Mouse (Mus musculus): Measurements from ENCODE around the gene Gm16503.
"Not testable (repeated sequence)": the region's sequence is repeated elsewhere in the genome, so short reads cannot be mapped to it uniquely, and the experiment has no call there.

Gene Gm16503

DNA sequence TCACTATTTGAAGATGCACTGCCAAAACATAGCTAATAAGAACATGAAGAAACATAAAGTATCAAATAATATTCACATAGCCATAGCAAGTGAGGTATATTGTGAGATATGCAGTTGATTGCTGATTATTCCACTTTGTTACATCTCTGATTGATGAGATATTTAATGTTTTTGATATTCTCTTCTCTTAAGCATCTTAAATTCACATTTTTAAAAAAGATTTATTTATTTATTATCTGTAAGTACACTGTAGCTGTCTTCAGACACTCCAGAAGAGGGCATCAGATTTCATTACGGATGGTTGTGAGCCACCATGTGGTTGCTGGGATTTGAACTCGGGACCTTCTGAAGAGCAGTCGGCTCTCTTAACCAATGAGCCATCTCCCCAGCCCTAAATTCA lies at the start of gene Gm16503:
Gm16503 (plus strand) TSS at position 301 of the 400 bp plus-strand sequence.
- not testable (repeated sequence) for DNase-seq (ENCODE audit: low spot score in 2 of 2)

DNA sequence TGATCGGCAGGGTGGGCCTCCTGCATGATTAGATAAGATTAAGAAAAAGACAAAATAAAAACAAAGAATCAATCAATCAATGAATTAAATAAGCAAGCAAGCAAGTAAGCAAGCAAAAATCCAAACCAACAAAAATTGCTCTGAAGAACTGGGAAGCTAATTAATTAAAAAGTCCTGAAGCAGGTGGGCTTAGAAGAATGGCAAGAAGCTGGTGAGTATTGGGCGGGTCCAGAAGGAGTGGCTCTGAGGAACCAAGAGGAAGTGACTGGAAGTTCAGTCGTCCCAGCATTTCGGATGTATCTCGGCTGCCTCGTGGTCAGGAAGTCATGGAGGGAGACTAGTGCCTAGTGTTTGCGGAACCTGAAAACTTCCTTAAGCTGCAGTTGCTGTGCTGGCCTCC lies 47.9 kb upstream of the Gm16503 start, which contains the start of gene Zfp982:
Zfp982 (plus strand) TSS at position 301 of the 400 bp plus-strand sequence.
- not testable (repeated sequence) for DNase-seq (ENCODE audit: low spot score in 2 of 2)

DNA sequence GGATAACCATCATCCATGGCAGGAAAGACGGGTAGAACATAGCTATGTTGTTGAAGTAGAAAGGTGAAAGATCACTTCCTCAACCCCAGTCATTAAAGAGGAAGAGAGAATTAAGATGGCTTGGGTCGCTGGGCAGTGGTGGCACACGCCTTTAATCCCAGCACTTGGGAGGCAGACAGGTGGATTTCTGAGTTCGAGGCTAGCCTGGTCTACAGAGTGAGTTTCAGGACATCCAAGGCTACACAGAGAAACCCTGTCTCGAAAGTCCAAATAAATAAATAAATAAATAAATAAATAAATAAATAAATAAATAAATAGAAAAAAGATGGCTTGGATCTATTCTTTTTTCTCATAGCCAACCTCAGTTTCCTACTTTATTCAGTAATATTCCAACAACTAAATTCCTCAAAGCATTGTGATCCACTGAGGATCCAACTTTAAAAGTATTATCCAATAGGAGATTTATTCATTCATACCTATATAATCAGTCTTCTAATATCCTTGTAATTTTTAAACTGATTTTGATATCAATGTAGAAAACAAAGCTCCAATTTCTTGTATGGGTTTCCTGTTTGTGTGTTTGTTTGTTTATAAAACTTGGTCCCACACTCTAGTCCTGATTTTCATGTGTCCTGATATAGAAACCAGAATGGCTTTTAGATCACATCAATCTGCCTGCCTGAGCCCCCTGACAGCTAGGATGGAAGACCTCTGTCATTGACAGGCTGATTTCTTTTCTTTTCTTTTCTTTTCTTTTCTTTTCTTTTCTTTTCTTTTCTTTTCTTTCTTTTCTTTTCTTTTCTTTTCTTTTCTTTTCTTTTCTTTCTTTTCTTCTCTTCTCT lies 41.0 kb upstream of the Gm16503 start:
- not testable (repeated sequence) for DNase-seq (ENCODE audit: low spot score in 2 of 2)

DNA sequence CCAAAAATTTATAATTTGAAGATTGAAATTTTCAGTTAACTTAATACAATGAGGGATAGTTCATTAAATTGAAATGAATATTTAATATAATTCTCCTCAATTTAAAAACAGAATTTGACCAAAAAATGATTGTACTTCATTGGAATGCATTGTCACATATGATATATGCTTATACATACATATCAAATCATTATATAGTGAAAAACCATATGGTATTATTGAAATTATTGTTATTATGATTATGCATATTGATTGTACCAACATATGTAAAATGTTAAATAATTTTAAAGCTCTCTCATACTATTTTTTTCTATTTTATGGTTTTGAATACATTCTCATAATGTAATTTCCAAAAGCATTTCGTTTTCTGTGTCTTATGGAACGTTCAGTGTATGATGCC lies 30.8 kb upstream of the Gm16503 start:
- DNase-seq (ENCODE audit: low spot score in 2 of 2): no peak

DNA sequence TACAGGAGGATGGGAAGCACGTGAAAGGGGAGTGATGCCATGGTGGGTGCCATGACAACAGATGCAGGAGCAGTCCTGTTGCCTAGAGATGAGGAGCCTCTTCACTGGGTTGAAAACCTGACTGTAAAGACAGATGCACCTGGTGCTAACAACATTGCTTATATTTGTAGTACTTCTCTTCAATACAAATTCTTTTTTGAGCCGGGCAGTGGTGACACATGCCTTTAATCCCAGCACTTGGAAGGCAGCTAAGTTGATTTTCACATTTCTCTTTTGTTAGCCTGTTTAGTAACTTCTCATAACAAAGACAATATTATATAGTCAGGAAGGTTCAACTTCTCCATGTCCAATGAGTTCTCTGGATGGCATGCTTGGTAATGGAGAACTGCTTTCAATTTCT lies 21.0 kb upstream of the Gm16503 start:
- DNase-seq (ENCODE audit: low spot score in 2 of 2): no peak

DNA sequence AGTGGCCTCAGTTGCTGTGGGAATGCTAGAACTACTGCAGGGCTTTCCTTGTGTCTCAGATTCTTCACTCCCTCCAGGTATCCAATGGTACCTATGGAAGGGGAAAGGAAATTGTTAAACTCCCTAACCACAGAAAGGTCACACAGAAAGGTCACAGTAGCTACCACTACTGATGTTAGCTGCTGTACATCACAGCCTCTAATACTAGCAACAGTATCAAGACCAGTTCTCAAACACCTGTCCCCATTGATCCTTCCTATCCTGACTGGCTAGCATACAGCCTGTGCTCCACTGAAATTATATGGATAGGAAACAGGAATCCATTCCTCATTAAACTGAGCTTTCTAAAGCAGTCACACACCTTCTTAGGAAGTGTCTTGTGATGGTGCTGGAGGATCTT lies 19.9 kb upstream of the Gm16503 start:
- DNase-seq (ENCODE audit: low spot score in 2 of 2): no peak

DNA sequence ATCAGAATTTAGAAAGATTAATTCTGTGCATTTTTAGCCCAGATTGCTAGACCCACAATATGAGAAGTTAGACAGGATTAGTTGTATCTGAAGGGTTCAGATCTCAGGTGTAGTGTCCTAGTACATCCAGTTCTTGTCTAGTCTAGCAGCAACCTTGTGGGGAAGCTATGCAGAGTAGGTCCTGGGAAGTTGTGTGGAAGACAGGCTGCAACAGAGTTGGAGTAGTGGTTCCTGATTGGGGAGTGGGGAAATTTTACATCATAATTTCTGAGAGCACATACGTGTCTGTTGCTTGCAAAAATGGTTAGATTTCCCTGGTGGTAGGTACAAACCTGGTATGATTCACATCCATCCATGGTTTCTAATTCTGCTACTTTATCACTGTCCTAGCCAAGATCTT lies 14.9 kb upstream of the Gm16503 start:
- DNase-seq (ENCODE audit: low spot score in 2 of 2): no peak

DNA sequence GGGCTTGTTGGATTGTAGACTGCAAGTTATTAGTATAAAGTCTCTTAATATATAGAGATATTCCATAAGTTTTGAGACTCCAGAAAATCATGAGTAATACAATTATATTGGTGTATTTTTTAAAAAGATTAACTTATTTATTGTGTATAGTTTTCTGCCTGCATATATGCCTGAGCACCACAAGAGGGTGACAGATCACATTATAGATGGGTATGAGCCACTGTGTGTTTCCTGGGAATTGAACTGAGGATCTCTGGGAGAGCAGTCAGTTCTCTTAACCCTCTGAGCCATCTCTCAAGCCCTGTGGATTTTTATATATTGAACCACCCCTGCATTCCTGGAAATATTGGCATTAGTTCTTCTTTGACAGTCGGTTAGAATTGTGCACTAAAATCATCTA lies 9.7 kb upstream of the Gm16503 start:
- no peak for DNase-seq (ENCODE audit: low spot score in 2 of 2)

DNA sequence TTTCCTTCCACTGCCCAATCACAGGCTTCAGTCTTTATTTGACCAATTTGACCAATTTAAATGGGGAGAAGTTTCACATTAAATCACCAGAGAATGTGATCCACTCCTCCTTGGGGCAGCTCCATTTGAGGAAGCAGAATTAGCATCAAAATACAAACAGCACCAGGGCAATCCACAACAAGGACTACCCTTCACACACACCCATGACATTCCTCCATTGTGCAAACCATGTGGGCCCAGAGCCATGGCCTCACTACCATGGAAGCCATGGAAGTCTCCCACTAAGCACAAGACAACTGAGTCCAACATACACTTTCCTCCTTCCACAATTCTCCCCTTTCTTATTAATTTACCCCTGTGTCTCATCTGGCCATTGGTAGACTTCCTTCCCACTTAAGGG lies 4.1 kb upstream of the Gm16503 start:
- DNase-seq (ENCODE audit: low spot score in 2 of 2): not testable (repeated sequence)

DNA sequence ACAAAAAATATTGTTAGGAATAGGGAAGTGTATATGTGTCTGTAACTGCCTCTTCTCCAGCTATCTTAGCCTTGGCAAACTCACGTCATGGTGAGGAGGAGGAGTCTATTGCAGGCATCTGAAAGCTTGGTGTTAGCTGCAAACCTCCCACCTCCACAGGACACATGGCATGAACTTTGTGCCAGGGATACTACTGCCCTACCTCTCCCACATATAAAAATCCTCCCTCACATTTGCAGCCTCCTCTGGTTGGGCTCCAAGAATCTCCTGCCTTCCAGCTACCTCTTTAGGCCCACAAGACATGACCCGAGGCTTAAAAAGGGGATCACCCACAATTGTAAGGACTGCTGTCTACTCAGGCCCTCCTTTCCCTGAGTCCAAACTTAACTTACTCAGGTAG lies 2.3 kb upstream of the Gm16503 start:
- DNase-seq (ENCODE audit: low spot score in 2 of 2): no peak

DNA sequence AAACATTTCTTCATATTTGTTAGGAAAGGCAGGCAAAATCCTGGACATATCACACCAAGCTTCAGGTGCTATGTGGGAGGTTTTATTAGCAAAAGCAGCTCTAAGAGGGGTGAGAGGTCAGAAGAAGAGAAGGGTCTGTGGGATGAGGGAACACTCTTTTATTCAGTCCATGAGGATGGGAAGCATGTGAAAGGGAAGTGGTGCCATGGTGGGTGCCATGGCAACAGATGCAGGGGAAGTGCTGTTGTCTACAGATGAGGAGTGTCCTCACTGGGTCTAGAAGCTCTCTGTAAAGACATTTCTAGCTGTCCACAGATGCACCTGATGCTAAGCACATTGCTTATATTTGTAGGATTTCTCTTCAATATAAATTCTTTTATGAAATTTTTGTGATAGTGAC lies 1.1 kb downstream of the Gm16503 start:
- no peak for DNase-seq (ENCODE audit: low spot score in 2 of 2)

DNA sequence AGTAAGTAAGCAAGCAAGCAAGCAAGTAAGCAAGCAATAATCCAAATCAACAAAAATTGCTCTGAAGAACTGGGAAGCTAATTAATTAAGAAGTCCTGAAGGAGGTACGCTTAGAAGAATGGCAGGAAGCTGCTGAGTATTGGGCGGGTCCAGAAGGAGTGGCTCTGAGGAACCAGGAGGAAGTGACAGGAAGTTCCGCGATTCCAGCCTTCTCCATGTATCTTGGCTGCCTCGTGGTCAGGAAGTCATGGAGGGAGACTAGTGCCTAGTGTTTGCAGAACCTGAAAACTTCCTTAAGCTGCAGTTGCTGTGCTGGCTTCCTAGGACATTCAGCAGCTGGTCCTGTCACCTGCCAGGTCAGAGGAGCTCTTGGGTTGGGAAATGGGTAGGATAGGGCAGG lies 13.1 kb downstream of the Gm16503 start, which contains the start of gene Zfp985:
Zfp985 (plus strand) TSS at position 207 of the 400 bp plus-strand sequence.
- DNase-seq (ENCODE audit: low spot score in 2 of 2): not testable (repeated sequence)

DNA sequence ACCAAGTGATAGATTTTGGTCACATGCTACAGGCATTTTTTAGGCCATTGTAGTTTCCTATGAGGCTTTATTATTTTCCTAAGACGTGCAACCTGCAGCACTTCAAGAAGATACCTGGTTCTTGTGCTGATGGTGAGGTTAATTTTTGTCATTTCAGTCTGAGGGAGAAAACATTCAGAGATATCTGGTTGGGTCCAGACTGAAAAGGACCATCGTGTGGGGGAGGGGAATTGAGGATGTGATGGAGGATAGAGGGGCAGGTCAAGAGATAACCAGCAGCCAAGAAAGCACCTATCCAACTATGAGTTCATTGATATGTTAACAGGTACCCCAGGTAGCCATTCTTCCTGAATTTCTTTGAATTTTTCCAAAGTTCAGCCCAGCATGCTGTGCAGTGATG lies 14.3 kb downstream of the Gm16503 start:
- DNase-seq (ENCODE audit: low spot score in 2 of 2): not testable (repeated sequence)

DNA sequence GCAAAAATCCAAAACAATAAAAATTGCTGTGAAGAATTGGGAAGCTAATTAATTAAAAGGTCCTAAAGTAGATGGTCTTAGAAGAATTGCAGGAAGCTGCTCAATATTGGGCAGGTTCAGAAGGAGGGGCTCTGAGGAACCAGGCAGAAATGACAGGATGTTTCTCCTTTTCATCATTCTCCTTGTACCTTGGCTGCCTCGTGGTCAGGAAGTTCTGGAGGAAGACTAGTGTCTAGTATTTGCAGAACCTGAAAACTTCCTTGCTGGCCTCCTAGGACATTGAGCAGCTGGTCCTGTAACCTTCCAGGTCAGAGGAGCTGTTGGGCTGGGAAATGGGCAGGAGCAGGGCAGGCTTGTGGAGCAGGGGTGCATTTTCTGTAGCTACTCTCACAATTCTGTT lies 16.9 kb downstream of the Gm16503 start:
- not testable (repeated sequence) for DNase-seq (ENCODE audit: low spot score in 2 of 2)

DNA sequence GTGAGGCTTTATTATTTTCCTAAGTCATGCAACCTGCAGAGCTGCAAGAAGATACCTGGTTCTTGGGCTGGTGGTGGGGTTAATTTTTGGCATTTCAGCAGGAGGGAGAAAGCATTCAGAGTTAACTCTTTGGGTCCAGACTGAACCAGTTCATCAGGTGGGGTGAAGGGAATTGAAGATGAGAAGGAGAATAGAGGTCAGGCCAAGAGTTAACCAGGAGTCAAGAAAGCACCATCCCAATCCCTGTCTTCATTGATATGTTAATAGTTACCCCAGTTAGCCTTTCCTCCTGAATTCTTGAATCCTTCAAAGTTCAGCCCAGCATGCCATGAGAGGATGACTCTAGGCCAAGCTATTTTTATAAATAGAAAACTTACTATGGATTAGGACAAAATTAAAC lies 18.0 kb downstream of the Gm16503 start:
- DNase-seq (ENCODE audit: low spot score in 2 of 2): not testable (repeated sequence)

DNA sequence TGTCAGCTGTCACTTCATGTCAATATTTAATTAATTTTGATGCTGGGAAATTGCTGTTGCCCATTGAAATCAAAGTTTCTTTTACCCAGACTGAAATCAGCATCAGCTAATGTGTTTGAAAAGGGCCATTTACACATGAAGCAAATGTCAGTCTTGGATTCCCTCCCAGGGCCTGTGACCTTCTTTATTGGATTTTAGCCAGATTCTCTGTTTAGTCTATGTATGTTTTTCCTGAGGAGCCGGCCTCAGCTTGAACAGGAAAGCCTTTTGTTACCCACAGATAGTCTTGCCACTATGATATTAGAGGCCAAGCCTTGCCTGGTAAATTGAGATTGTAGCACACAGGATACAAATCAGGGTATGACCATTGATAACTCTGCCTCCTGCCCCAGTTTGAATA lies 19.1 kb downstream of the Gm16503 start:
- not testable (repeated sequence) for DNase-seq (ENCODE audit: low spot score in 2 of 2)

DNA sequence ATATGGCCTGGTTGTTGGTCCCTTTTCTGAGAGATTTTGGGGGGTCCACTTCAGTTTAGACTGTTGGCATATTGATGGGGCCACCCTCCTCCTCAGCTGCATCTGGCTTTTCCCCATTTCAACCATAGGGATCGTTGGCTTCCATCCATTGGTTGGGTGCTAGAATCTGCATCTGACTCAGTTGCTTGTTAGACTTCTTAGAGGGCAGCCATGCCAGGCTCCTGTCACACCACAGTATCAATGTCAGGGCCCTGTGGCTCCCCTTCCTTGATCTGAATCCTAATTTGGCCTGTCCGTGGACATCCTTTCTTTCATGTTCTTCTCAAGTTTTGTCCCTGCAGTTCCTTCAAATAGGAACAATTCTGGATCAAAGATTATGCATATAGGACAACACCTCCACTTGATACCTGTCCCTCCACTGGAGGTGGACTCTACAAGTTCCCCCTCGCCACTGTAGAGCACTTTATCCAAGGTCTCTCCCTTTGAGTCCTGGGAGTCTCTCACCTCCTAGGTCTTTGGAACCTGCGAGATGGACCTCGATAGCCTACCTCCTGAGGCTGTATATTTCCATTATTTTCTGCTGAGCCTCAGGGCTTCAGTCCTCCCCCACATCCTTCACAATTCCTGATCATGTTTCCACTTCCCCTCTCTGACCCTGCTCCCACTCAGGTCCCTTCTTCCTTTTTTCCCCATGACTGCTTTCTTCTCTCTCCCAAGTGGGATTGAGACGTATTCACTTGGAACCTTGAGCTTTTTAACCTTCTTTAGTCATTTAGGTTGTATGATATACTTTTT lies 25.6 kb downstream of the Gm16503 start:
- no peak for DNase-seq (ENCODE audit: low spot score in 2 of 2)

DNA sequence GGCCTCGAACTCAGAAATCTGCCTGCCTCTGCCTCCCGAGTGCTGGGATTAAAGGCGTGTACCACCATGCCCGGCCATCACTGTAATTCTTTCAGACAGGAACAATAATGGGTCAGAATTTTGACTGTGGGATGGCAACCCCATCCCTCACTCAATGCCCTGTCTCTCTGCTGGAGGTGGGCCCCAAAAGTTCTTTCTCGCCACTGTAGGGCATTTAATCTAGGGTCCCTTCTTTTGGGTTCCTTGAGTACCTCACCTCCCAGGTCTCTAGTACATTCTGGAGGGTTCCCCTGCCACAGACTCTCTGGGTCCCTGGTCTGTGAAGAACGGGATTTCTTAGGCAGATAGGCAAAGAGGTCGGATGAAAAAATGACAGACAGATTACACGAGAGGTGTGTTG lies 31.1 kb downstream of the Gm16503 start:
- not testable (repeated sequence) for DNase-seq (ENCODE audit: low spot score in 2 of 2)

DNA sequence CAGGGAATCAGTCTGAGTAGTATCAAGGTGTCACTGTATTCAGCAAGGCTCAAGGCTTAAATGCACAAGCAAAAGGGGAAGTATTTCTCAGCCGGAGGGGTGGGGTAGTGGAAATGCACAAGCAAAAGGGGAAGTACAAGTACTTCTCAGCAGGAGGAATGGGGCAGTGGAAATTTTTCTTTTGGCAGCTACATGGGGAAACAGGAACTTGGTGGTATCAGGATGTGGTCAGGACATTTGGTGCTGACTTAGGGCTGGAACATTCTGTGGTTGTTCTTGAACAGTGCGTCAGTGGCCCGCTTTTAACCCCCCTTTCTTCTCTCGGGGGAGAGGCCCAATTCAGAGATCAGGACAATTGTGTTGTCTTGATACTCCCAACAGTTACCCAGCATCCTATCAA lies 39.4 kb downstream of the Gm16503 start:
- not testable (repeated sequence) for DNase-seq (ENCODE audit: low spot score in 2 of 2)

DNA sequence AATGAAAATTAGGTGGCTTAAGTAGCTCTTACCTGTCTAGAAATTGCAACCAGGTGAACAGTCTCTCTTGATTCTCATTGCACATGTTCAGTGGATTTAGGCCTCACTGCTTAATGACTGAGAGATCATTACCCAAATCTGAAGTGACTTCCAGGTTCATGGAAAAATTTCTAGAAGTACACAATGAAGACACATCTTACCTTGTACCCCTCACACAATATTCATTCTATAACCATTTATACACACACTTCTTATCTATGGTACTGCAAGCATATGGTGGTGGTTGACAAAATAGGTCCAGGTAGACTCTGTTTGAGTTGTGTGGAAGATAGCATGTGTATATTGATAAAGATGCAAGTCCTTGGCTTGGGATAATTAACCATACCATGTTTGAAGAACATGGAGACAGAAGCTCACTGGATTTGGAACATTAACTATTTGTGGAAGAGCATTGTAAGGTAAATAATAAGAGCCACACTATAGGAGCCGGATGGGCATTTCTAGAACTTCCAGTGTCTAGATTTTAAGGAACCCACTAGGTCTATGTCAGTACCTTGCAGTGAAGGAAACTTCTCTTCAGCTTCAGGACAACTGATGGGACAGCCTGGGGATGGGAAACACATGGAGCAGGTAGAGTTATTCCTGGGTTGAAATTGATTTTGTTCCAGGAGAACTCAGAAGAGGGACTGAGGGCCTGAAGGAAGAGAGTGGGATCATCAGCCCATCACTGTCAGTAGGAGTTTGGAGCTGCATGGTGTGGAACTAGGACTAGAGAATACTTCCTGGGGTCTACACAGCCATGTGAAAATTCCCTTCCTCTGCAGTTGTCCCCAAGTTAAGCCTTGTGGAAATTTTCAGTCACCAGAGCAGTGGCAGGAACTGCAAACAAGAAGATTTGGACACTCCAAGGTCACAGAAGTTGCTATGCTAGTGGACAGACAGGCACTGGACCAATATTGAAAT lies 46.8 kb downstream of the Gm16503 start:
- DNase-seq (ENCODE audit: low spot score in 2 of 2): no peak
